Mouse (Mus musculus) CD4-positive helper T cell, adult 2 months (primary cell): ENCODE data around the gene Epsti1.
A peak's percentile ranks its signal among the peaks of the same experiment; 100 is the strongest.

Experiments
- DNase-seq: peaks from one replicate; pipeline ENCODE4 v3.0.0-alpha.2; 2012; ENCODE audit warnings: low read depth, missing footprints, low spot score

Gene Epsti1

DNA sequence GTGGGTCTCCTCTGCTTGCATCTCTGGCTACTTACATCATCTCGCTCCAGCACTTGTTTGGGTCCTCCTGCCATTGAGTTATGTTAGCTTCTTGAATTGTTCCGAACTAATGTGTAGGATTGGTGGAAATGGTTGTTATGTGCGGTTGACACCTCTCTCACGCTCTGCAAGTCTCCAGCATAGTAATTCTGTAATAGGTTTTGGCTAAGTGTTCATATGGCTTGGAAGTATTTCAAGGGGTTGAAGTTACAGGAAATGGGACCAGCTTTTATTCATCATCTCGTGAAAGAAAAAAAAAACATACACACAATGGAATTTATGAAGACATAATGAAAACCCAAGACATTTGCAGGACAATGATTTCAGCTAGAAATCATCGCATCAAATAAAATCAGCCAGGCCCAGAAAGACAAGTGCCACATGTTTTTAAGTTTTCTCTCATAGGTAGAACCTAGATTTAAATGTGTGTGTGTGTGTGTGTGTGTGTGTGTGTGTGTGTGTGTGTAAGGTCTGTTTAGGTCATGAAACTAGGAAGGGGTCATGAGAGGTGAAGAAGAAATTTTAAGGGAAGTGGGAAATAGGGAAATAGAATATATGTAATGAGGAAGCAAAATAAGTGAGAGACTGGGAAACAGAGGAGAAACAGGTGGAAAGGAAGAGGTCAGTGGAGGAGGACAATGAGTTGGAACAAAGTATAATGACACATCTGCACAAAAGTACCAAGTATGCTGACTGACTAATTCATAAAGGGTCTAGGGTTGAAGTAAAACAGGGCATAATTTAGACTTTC, 19.2 kb downstream of the Epsti1 start:
- DNase-seq, result no peak

- no peak for DNase-seq
These were observed 21.4 kb downstream of the Epsti1 start for GRCm38 (mm10) chr14:77925414-77925813.

DNA sequence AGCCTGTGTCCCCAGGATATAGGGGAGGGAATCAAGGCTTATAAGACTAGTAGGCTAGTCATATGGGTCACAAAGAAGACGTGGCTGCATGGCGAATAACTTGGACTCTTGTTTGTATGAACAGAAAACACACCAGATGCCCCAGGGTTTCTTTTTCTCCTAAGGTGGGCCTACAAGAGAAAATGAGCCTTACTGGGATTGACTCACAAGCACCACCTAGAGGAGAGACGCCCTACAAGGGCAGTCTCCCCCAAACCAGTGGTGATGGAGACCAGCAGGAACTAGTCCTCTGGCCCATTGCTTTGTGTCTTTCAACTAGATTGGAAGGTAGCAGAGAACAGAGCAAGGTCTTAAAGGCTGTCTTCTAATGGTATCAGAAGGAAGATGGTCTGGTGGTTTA, 22.7 kb downstream of the Epsti1 start:
- no peak for DNase-seq

GRCm38 (mm10) chr14:77928021-77928420, 24.0 kb downstream of the Epsti1 start:
- DNase-seq, result peak; percentile 71

DNA sequence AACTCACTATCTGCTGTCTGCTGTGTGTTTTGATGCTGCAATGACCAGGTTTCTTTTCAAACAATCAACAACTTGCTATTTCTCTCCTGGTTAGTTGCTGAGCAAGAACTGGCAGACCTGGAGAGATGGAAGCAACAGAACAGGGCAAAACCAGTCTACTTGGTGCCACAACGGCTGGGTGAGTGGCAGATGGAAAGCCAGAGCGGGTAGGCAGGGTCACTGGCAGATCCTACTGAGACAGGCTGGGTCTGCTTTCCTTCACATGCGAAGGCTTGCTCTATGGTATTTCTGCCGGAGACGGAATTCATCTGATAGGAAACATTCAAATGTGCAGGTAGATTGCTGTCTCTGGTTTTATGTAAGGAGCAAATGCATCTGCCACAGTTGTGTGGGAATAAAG, 24.6 kb downstream of the Epsti1 start:
- DNase-seq, result no peak

- peak; percentile 54 for DNase-seq
These were observed 25.2 kb downstream of the Epsti1 start for GRCm38 (mm10) chr14:77929139-77929678.

DNA sequence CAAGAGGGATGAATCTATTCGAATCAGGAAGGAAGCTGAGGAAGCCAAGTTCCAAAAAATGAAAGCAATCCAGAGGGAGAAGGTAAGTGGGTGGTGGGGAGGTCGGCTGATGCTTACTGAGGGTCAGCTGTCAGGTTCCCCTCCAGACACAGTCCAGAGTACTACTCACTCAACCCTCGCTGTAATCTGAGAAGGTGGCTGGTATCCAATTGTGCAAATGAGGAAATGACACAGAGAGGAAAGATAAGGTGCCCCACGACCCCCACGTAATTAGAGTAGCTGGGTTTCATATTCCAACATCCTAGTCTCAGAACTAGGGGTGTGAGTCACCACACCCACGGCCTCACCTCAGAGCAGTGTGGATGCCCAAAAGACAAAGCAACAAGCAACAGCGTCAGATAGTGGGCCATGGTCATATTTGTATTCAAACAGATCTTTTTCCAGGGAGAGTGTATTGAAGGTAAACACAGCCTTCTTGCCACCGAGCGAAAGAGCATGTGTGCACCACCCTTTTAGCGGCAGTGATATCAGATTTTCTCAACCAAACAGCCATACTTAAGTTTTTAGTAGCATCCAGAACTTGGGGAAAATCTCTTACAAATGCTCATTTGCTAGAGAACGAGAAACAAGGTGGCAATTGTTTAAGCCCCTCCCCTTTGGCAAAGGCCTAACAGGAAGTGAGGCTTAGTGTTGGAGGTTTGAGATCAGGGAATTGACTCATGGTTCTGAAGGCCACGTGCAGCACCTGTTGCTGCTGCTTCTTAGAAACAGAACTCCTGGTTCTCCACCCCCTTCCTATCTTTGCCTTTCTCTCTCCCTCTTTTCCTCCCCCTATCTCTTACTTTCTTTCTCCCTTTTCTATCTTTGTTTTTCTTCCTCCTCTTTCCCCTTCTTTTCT, 28.4 kb downstream of the Epsti1 start:
- peak; percentile 26 for DNase-seq

DNA sequence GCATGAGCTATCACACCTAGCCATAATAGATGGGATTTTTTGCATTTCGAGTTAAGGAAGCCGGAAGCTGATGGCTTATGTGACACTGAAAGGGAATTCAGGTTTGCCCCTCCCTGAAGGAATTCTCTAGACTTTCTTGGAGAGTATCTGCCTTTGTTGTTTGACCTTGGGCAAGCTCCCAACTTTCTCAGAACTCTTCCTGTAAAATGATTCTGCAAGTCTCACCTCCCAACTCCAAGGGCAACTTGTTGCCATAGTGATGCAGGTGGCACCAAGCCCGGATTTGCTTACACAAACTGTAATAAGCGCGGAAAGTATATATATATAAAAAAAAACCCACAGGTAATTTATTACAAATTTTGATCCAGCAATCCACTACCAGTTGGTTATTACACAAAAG, 29.2 kb downstream of the Epsti1 start:
- no peak for DNase-seq

DNA sequence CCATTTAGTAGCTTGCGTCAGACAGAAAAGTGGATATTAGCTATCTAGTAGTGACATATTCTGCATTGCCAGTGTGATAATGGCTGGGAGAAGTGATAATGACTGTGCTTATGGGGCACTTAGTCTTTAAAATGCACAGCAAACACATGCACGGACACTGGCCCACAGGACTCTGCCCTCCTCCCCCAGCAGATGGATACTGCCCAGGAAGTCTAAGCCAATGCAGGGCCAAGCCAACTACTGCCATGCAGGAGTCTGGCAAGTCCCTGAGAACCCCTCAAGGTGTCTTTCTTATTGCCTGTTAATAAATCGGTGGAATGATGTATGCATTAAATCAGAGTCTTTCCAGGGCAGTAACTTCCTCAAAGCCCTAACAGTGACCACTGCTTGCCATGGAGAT, 30.4 kb downstream of the Epsti1 start:
- no peak for DNase-seq

GRCm38 (mm10) chr14:77941105-77941504, 37.1 kb downstream of the Epsti1 start:
- no peak for DNase-seq

- no peak for DNase-seq
These were observed 38.2 kb downstream of the Epsti1 start for GRCm38 (mm10) chr14:77942235-77942634.

GRCm38 (mm10) chr14:77942793-77943558, 38.9 kb downstream of the Epsti1 start:
- no peak for DNase-seq

GRCm38 (mm10) chr14:77961741-77962140, 57.7 kb downstream of the Epsti1 start:
- no peak for DNase-seq

DNA sequence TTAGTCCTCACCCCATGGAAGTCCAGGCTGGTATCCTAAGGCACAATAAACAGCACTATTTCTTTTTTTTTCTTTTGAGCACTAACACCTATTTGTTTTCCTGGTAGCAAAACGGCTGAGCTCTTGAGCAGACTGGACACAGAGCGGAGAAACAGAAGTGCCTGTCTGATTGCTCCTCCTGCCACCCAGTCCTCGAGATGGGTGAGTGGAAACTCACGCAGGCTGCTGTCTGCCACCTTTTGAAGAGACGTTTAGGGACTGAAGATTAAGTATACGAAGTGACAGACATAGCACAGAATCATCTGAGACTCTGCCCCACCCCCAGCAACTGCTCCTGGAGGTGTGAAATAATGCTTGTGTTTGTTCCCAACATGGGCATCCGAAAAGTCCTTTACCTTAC, 59.5 kb downstream of the Epsti1 start:
- DNase-seq, result no peak

DNA sequence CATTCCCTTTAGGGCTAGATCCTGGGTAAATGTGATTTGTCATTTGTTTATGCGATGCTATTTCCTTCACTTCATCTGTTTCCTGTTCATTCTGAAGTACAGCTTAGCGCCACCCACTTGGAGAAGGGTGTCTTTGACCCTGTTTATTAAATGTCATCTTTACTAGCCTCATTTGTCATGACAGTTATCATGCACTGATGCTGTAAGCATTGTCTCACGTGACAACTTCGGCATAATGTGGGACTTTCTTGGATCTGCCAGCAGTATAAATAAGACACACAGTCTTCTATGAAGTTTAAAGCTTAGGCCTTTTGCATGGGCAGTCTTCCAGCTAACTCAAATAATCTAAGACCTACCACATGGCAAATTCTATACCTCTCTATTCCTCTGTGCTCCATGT, 67.3 kb downstream of the Epsti1 start:
- no peak for DNase-seq

- DNase-seq, result no peak
These were observed 70.2 kb downstream of the Epsti1 start for GRCm38 (mm10) chr14:77974221-77974620.

DNA sequence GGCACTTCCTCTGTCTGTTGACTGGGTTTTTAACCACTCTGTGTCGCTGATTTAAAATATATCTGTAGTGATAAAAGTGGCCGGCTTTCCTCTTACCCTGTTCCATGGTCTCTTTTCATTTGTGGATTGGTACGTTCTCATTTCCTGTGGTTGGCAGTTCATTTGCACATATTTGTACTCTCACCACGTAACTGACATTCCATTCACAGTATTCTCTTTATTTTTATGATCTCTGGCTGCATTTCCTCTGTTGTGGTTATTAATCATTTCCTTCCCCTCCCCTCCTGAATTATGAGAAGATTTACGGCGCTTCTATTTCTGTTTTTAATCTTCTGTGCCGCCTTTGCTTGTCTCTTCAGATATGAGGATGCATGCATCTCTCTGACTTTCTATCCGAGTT, 71.7 kb downstream of the Epsti1 start:
- peak; percentile 17 for DNase-seq

DNA sequence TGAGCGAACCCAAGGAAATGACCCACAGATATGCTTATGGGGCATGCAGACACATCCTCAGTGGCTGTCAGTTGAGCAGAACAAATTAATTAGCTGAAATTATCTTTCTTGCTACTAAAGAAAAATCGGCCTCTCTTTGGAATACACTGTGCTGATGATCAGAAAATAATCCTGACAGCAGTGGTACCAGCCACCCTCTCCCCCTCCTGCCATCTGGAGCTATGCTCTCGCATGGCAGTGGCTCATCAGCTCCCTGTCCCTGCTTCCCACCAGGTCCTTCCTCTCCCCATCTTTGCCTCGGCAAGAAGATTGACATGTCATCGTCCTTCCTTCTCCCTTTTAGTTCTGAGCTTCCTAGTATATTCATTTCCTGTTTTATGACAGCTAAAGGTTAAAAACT, 77.5 kb downstream of the Epsti1 start:
- no peak for DNase-seq

- no peak for DNase-seq
These were observed 93.7 kb downstream of the Epsti1 start for GRCm38 (mm10) chr14:77997731-77998130.

DNA sequence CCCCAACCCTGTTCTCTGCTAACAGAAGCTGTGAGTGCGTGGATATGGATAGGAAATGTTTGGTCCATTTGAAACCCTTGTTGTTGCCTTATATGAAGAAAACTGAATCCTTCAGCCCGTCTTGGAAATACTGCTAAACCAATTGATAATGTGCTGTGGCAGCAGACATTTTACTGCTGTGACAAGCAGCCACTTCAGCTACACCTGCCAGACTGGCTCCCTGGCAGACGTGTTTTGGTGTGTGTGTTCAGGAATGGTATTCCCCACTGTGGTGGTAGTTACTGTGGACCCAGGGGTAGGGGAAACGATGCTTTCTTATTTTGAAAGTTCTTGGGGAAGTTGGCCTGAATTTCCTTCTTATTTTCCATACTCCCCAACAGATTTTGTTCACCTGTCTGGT, 100.4 kb downstream of the Epsti1 start:
- no peak for DNase-seq

GRCm38 (mm10) chr14:78008019-78008418, 104.0 kb downstream of the Epsti1 start:
- DNase-seq, result no peak

DNA sequence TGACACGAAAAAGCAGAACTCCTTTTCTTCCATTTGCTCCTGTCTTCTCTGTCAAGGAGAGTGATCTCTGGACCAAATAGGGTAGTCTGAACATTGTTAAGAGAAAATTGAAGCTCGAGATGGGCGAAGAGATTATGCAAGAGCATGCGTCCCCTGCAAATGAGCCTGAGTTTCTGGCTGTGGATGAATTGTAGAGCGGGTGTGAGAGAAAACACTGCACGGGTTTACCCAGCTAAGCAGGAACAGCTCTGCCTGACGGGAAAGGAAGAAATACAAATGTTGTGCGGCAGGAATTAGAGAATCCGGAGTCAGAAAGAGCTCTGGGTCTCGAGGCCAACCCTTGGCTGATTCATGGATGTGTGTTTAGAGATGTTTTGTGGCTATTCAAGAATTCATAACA, 107.8 kb downstream of the Epsti1 start:
- no peak for DNase-seq
